Mouse (Mus musculus): Measurements from ENCODE around the gene Mmp2.

The Mmp2 gene

DNA sequence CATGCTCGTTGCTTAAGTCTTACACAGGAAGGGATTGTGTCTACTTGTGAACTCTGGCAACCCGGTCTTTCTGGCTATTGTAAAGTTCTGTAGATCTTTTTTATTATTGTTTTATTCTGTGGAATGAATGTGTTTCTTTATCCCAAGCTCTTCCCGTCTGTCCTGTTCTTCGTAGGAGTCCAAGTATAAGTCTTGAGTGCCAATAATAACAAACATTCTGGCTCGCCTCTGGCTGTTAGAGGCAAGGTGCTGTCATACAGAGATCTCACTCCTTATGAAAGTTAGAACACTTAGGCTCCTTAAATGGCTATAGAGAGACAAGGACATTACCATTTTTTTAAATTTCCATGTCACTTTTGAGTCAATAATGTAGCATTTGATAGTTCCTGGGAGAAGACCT, 69.5 kb downstream of the Mmp2 start:
- DNase-seq (ENCODE audit: low spot score): no peak

DNA sequence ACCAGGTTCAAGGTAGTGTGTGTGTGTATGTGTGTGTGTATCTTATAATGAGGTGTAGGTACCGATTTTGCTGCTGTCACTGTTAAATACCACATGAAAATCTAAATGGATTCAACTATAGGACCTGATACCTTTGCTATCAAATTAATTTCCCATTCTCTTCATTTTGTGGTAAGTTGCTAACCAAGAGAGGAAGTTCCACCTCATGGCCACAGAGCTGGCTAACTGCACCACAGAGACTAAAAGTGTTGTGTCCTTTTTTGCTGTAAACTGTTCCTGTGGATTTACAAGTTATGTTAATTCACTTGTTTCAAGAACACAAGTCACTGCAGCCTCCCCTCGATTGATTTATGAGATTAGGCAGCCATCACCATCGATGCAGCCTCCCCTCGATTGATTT, 70.7 kb downstream of the Mmp2 start:
- DNase-seq (ENCODE audit: low spot score): no peak

DNA sequence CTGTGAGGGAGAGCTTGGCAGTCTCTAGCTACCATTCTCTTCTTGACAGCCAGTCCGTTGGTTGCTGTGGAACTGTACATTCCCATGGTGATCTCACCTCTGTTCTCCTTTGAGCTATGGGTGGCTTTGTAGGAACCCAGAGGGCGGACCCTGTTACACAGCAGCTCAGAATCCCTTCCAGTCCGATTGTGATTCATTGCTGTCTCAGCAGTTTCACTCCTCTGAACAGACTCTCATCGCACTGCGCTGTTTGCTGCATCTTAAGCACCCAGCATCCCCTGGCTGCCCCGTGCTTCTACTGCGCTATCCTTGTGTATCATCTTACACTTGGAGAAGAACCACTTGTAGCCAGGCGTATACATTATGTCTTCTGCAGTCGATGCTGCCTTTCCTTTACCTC, 72.5 kb downstream of the Mmp2 start:
- DNase-seq (ENCODE audit: low spot score): no peak

DNA sequence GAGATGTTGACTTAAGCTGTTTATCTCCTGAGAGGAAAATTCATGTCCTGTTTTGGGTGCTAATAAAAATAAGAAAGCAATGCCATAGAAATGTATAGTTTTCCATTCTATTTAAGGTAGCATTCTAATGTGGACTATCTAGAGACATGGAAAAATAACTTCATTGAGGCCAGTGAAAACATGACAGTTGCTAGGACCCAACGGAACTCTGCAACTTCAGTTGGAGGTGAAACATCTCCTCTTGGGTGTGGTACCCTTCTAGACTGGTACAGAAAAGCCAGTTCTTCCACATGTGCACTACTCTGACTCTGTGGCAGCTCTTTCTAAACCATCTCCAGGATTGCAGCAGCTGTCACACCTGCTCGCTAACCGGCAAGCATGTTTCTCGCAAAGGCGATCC, 74.0 kb downstream of the Mmp2 start, which contains the start of gene Capns2:
Gene Capns2 (plus strand): TSS at position 301 of the 400 bp plus-strand sequence.
- DNase-seq (ENCODE audit: low spot score): no peak

DNA sequence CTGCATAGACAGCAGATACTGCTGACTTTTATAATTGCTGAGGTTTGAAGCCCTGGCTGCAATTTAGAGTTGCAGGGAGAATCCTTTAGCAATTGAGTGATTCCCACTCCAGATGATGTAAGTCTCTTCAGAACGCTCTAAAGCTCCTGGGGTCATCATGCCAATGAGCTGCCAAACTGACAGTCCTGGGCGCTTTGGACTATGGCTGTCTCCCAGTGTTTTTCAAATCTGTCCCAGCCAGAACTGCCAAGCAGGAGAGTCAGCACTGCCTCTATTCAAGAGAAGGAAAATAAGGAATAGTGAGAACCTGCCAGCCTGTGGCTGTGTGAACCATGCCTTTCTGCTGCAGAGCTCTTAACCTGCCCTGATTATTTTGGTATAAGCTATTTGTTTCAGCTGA, 75.9 kb downstream of the Mmp2 start:
- no peak for DNase-seq (ENCODE audit: low spot score)
